In genomic region chr11:97041022-97041899, GRCm38 (mm10) we compare ENCODE assay signal across 8 mouse cellular contexts. TPM values are rescaled to one million over a fixed set of nuclear protein-coding genes. Genes with fewer than 3 reads are reported as not detected.
DNase-seq lines count a peak whose midpoint lies in the region; ATAC-seq lines count a peak whose summit lies in the region.

Gene Lrrc46, minus strand, starts transcription at chr11:97041407.
Gene Mrpl10, plus strand, starts transcription at chr11:97041560.

- H3K4me1 ChIP-seq in heart, embryonic 14.5 days (ENCODE audit: control insufficient read depth in 2 of 2, insufficient read depth in 2 of 2, low read length in 2 of 2) = peaks cover 5 to 9% of the 10 kb centered on the region in 2 experiments
- peaks cover 27% of the 10 kb centered on the region for H3K4me1 ChIP-seq in liver, embryonic 12.5 days

- H3K4me2 ChIP-seq in heart, embryonic 14.5 days (ENCODE audit: low read length) = peak within 1 kb of the TSS; percentile 90
- H3K4me2 ChIP-seq in liver, embryonic 12.5 days = peak within 1 kb of the TSS; percentile 91

- H3K4me3 ChIP-seq in heart, embryonic 14.5 days (ENCODE audit: control insufficient read depth in 1 of 2, insufficient read depth in 1 of 2, low read depth in 1 of 2, low read length in 2 of 2) = peak within 1 kb of the TSS; percentile 84 to 90
- peak within 1 kb of the TSS; percentile 90 for H3K4me3 ChIP-seq in liver, embryonic 12.5 days

- H3K27ac ChIP-seq in heart, embryonic 14.5 days (replicated peaks in 1 of 2; ENCODE audit: control insufficient read depth in 1 of 2, insufficient read depth in 1 of 2, low read depth in 2 of 2, low read length in 2 of 2) = peak within 1 kb of the TSS; percentile 16 to 30; a peak in 1 of 4 replicates
- peak within 1 kb of the TSS; percentile 80 for H3K27ac ChIP-seq in liver, embryonic 12.5 days

- H3K36me3 ChIP-seq in heart, embryonic 14.5 days (ENCODE audit: control insufficient read depth, insufficient read depth, low read length) = peaks cover 19% of the 10 kb centered on the region
- peaks cover 29% of the 10 kb centered on the region for H3K36me3 ChIP-seq in liver, embryonic 12.5 days
- H3K36me3 ChIP-seq in splenic B cell, adult 2 months (ENCODE audit: control insufficient read depth, insufficient read depth, low read length, poor library complexity, severe bottlenecking) = no peaks in the 10 kb centered on the region

- ATAC-seq in heart, embryonic 14.5 days (ENCODE audit: insufficient number of reproducible peaks, insufficient read depth, low FRiP score, low read depth) = peak; percentile 78
- ATAC-seq in liver, embryonic 12.5 days = peak; percentile 85

- no peaks in the 10 kb centered on the region for H3K27me3 ChIP-seq in heart, embryonic 14.5 days (ENCODE audit: control insufficient read depth, insufficient read depth, low read length)
- H3K27me3 ChIP-seq in liver, embryonic 12.5 days (replicated peaks) = no peaks in the 10 kb centered on the region
- H3K27me3 ChIP-seq in splenic B cell, adult 2 months (ENCODE audit: control insufficient read depth, insufficient read depth, low read length, poor library complexity, severe bottlenecking) = no peaks in the 10 kb centered on the region

- under 1% methylated on average over 48 of the region's 48 CpGs for WGBS in heart, embryonic 14.5 days
- WGBS in liver, embryonic 12.5 days (ENCODE audit: insufficient replicate concordance) = 2% methylated on average over 47 of the region's 48 CpGs

- no peaks in the 10 kb centered on the region for H3K9me3 ChIP-seq in heart, embryonic 14.5 days (ENCODE audit: control insufficient read depth, low read length)
- no peaks in the 10 kb centered on the region for H3K9me3 ChIP-seq in liver, embryonic 12.5 days (replicated peaks)

- peak within 1 kb of the TSS; percentile 96 for H3K9ac ChIP-seq in heart, embryonic 14.5 days (ENCODE audit: low read length)
- H3K9ac ChIP-seq in liver, embryonic 12.5 days = peak within 1 kb of the TSS; percentile 85

- DNase-seq in CD8-positive naive resting alpha-beta T cell, adult 2 months (ENCODE audit: low read depth in 2 of 2, low spot score in 2 of 2) = peak; percentile 75 to 85
- peak; percentile 79 for DNase-seq in c-Kit-negative CD71-positive TER-119-positive erythroid progenitor cells, embryonic 14.5 days (ENCODE audit: low read depth, low spot score)
- peak; percentile 85 for DNase-seq in fibroblast of lung, adult 2 months (ENCODE audit: low read depth)
- peak; percentile 96 for DNase-seq in kidney, postnatal 10 days
- DNase-seq in naive thymus-derived CD4-positive, alpha-beta T cell, adult 2 months (ENCODE audit: low read depth) = peak; percentile 97
- DNase-seq in splenic B cell, adult 2 months (ENCODE audit: low read depth, low spot score) = peak; percentile 98

RNA-seq across cellular contexts. Expression of gene Lrrc46, which starts in this region (rescaled TPM):
- 0.35 and 0.54 TPM in 2 replicates for polyA plus RNA-seq in heart, embryonic 14.5 days (2014; fragmentation: Nextera tagmentation; extraction: Ambion mirVana)
- polyA plus RNA-seq in liver, embryonic 12.5 days (2016; fragmentation: Nextera tagmentation; extraction: Ambion mirVana) = 0.35 and 0.48 TPM in 2 replicates

RNA-seq across cellular contexts. Expression of gene Mrpl10, which starts in this region (rescaled TPM):
- polyA plus RNA-seq in heart, embryonic 14.5 days (2014; fragmentation: Nextera tagmentation; extraction: Ambion mirVana) = 76.9 and 80.1 TPM in 2 replicates
- polyA plus RNA-seq in liver, embryonic 12.5 days (2016; fragmentation: Nextera tagmentation; extraction: Ambion mirVana) = 56.7 TPM in 2 replicates

Comparison
In these comparisons a context has a peak if more than half of its experiments do, and no peak if none do; other contexts are left out.
1. Peak in every context shown above with its lines: DNase-seq, ATAC-seq, H3K4me3 ChIP-seq and H3K27ac ChIP-seq.